Mouse (Mus musculus) embryonic facial prominence, embryonic 10.5 days (tissue): ENCODE measurements around the gene Entpd7. TPM values are rescaled to one million over a fixed set of nuclear protein-coding genes. Genes with fewer than 3 reads are reported as not detected.

Source experiments
- DNase-seq: peaks from one replicate; pipeline ENCODE4 v3.0.0-alpha.2; 2017; ENCODE audit warnings: low spot score
- H3K27ac ChIP-seq: fragments of 300-500 bp; sonication (generic); replicated peaks from 2 replicates; pipeline ENCODE4 v1.5.1; 2016; ENCODE audit warnings: mild to moderate bottlenecking
- H3K27me3 ChIP-seq: fragments of 300-500 bp; sonication (generic); replicated peaks from 2 replicates; pipeline ENCODE4 v1.6.1; 2016; ENCODE audit warnings: low read depth, mild to moderate bottlenecking; ENCODE audit not compliant: poor library complexity, severe bottlenecking
- H3K36me3 ChIP-seq: fragments of 300-500 bp; sonication (generic); replicated peaks from 2 replicates; pipeline ENCODE4 v1.6.1; 2016; ENCODE audit warnings: mild to moderate bottlenecking, moderate library complexity
- H3K4me1 ChIP-seq: fragments of 300-500 bp; sonication (generic); 2 replicates; pipeline ENCODE4 v1.6.1; 2016
- H3K4me3 ChIP-seq: fragments of 300-500 bp; sonication (generic); 2 replicates; pipeline ENCODE4 v1.5.1; 2016; ENCODE audit warnings: mild to moderate bottlenecking, moderate library complexity
- H3K9me3 ChIP-seq: fragments of 300-500 bp; sonication (generic); 2 replicates; pipeline ENCODE4 v1.6.1; 2016; ENCODE audit warnings: mild to moderate bottlenecking
- WGBS: fragments of 180-500 bp; shearing (Covaris S2); methylation state at CpG from one replicate; pipeline ENCODE4 v1.1.7; 2016; 5-methylcytosine and 5-hydroxymethylcytosine counted together
- polyA plus RNA-seq: library from polyadenylated mRNA; unstranded; fragments of >200 nt; fragmentation: Nextera tagmentation; extraction: Ambion mirVana; gene quantifications from 2 replicates; pipeline ENCODE4 v1.2.1, GENCODE M21; 2016

Entpd7 gene
- polyA plus RNA-seq, 1 experiment from 2014 or later, result 8.9 TPM

- no peaks in the 10 kb centered on the region for H3K27me3 ChIP-seq
- WGBS, result 86% methylated on average over 8 of the region's 8 CpGs
- H3K27ac ChIP-seq, result no peak overlapping the region
- no peaks in the 10 kb centered on the region for H3K9me3 ChIP-seq
- no peak for DNase-seq
- H3K4me3 ChIP-seq, result no peak overlapping the region
- H3K4me1 ChIP-seq, result peaks cover 6% of the 10 kb centered on the region
- H3K36me3 ChIP-seq, result peaks cover 26% of the 10 kb centered on the region
Observed at GRCm38 (mm10) chr19:43663471-43663870, 26.0 kb upstream of the Entpd7 start.

GRCm38 (mm10) chr19:43665441-43666048, 23.9 kb upstream of the Entpd7 start:
- H3K4me1 ChIP-seq, result peaks cover 6% of the 10 kb centered on the region
- H3K9me3 ChIP-seq, result no peaks in the 10 kb centered on the region
- peaks cover 26% of the 10 kb centered on the region for H3K36me3 ChIP-seq
- DNase-seq, result peak; percentile 54
- no peak overlapping the region for H3K27ac ChIP-seq
- no peaks in the 10 kb centered on the region for H3K27me3 ChIP-seq
- 53% methylated on average over 12 of the region's 12 CpGs for WGBS
- no peak overlapping the region for H3K4me3 ChIP-seq

- Histone ChIP-seq H3K27ac (no peak overlapping the region), H3K36me3 (peaks cover 26% of the 10 kb centered on the region), H3K27me3 (no peaks in the 10 kb centered on the region), H3K9me3 (no peaks in the 10 kb centered on the region), H3K4me3 (no peak overlapping the region), H3K4me1 (peaks cover 6% of the 10 kb centered on the region)
- 90% methylated on average over 22 of the region's 22 CpGs for WGBS
- no peak for DNase-seq
Observed at GRCm38 (mm10) chr19:43666661-43667429, 22.6 kb upstream of the Entpd7 start.

- H3K36me3 ChIP-seq, result peaks cover 26% of the 10 kb centered on the region
- peaks cover under 1% of the 10 kb centered on the region for H3K4me1 ChIP-seq
- 73% methylated on average over 4 of the region's 4 CpGs for WGBS
- no peak for DNase-seq
- H3K9me3 ChIP-seq, result no peaks in the 10 kb centered on the region
- no peaks in the 10 kb centered on the region for H3K27me3 ChIP-seq
- H3K4me3 ChIP-seq, result no peak overlapping the region
- no peak overlapping the region for H3K27ac ChIP-seq
Observed at GRCm38 (mm10) chr19:43667430-43667809, 22.1 kb upstream of the Entpd7 start.

- peaks cover 13% of the 10 kb centered on the region for H3K4me1 ChIP-seq
- H3K27me3 ChIP-seq, result 0 out of 2 replicates have a peak, but pooled peaks cover 4% of the 10 kb centered on the region
- WGBS, result 76% methylated on average over 8 of the region's 8 CpGs
- peaks cover 13% of the 10 kb centered on the region for H3K36me3 ChIP-seq
- no peak overlapping the region for H3K4me3 ChIP-seq
- no peak for DNase-seq
- no peaks in the 10 kb centered on the region for H3K9me3 ChIP-seq
- no peak overlapping the region for H3K27ac ChIP-seq
Observed at GRCm38 (mm10) chr19:43669136-43669759, 20.2 kb upstream of the Entpd7 start.

- Histone ChIP-seq H3K4me3 (no peak overlapping the region), H3K4me1 (peaks cover 18% of the 10 kb centered on the region), H3K27ac (no peak overlapping the region), H3K9me3 (no peaks in the 10 kb centered on the region), H3K36me3 (peaks cover 8% of the 10 kb centered on the region; the same call in 1 of the 2 replicates), H3K27me3 (0 out of 2 replicates have a peak, but pooled peaks cover 4% of the 10 kb centered on the region)
- DNase-seq, result no peak
- 85% methylated on average over 7 of the region's 7 CpGs for WGBS
Observed at GRCm38 (mm10) chr19:43671054-43671453, 18.4 kb upstream of the Entpd7 start.

GRCm38 (mm10) chr19:43673513-43674315, 15.8 kb upstream of the Entpd7 start:
- peaks cover 20% of the 10 kb centered on the region for H3K27me3 ChIP-seq
- 15% methylated on average over 21 of the region's 21 CpGs for WGBS

GRCm38 (mm10) chr19:43674316-43674689, 15.2 kb upstream of the Entpd7 start:
- DNase-seq, result no peak
- peaks cover 25% of the 10 kb centered on the region for H3K4me1 ChIP-seq
- H3K27me3 ChIP-seq, result peaks cover 20% of the 10 kb centered on the region
- no peaks in the 10 kb centered on the region for H3K36me3 ChIP-seq
- H3K9me3 ChIP-seq, result no peaks in the 10 kb centered on the region
- H3K27ac ChIP-seq, result peak overlapping the region; percentile 90
- under 1% methylated on average over 29 of the region's 29 CpGs for WGBS
- H3K4me3 ChIP-seq, result peak overlapping the region; percentile 93

More at GRCm38 (mm10) chr19:43673513-43674315, 15.8 kb upstream of the Entpd7 start:
- H3K36me3 ChIP-seq, result no peaks in the 10 kb centered on the region
- no peaks in the 10 kb centered on the region for H3K9me3 ChIP-seq
- peak overlapping the region; percentile 90; the same call in 1 of the 2 replicates for H3K27ac ChIP-seq
- peak overlapping the region; percentile 93 for H3K4me3 ChIP-seq
- peaks cover 25% of the 10 kb centered on the region for H3K4me1 ChIP-seq
- DNase-seq, result no peak

GRCm38 (mm10) chr19:43674730-43675524, 14.5 kb upstream of the Entpd7 start, which contains the start of gene Slc25a28:
Slc25a28 (minus strand) TSS chr19:43674881.
- DNase-seq, result peak; percentile 96
- Histone ChIP-seq H3K27me3 (peaks cover 20% of the 10 kb centered on the region), H3K4me3 (peak within 1 kb of the TSS; percentile 93), H3K4me1 (peaks cover 25% of the 10 kb centered on the region), H3K27ac (peak within 1 kb of the TSS; percentile 90), H3K36me3 (no peaks in the 10 kb centered on the region), H3K9me3 (no peaks in the 10 kb centered on the region)
- under 1% methylated on average over 79 of the region's 79 CpGs for WGBS

GRCm38 (mm10) chr19:43675525-43676400, 13.7 kb upstream of the Entpd7 start:
- WGBS, result 3% methylated on average over 43 of the region's 43 CpGs
- H3K4me3 ChIP-seq, result peak overlapping the region; percentile 93
- H3K9me3 ChIP-seq, result no peaks in the 10 kb centered on the region
- peaks cover 25% of the 10 kb centered on the region for H3K4me1 ChIP-seq
- no peaks in the 10 kb centered on the region for H3K36me3 ChIP-seq
- H3K27ac ChIP-seq, result peak overlapping the region; percentile 90
- H3K27me3 ChIP-seq, result peaks cover 20% of the 10 kb centered on the region
- DNase-seq, result no peak
